Mouse (Mus musculus) right cerebral cortex, postnatal 10 days (tissue): ENCODE data around the gene Duxf3.
A peak's percentile ranks its signal among the peaks of the same experiment; 100 is the strongest.
"Not testable (repeated sequence)": the region's sequence is repeated elsewhere in the genome, so short reads cannot be mapped to it uniquely, and the experiment has no call there.

Experiments
- DNase-seq, 2 experiments: peaks; one replicate each; pipeline ENCODE4 v3.0.0; 2021; ENCODE audit warnings: low spot score in 2 of 2

The Duxf3 gene

GRCm38 (mm10) chr10:58223161-58223560, 9.3 kb downstream of the Duxf3 start:
- DNase-seq = not testable (repeated sequence)

- peak in 1 of 2 experiments; percentile 36 for DNase-seq
Measured at GRCm38 (mm10) chr10:58221571-58221970, 10.9 kb downstream of the Duxf3 start.

- DNase-seq = no peak
Measured at GRCm38 (mm10) chr10:58220726-58221125, 11.7 kb downstream of the Duxf3 start.

GRCm38 (mm10) chr10:58217366-58217765, 15.1 kb downstream of the Duxf3 start:
- DNase-seq = no peak

- no peak for DNase-seq
Measured at GRCm38 (mm10) chr10:58215353-58215752, 17.1 kb downstream of the Duxf3 start.

- DNase-seq = no peak
Measured at GRCm38 (mm10) chr10:58214934-58215333, 17.5 kb downstream of the Duxf3 start.

- DNase-seq = no peak
Measured at GRCm38 (mm10) chr10:58214497-58214896, 18.0 kb downstream of the Duxf3 start.

- DNase-seq = no peak
Measured at GRCm38 (mm10) chr10:58212230-58212629, 20.2 kb downstream of the Duxf3 start.

- DNase-seq = no peak
Measured at GRCm38 (mm10) chr10:58211213-58211612, 21.3 kb downstream of the Duxf3 start.

- no peak for DNase-seq
Measured at GRCm38 (mm10) chr10:58210514-58210913, 22.0 kb downstream of the Duxf3 start.

- DNase-seq = no peak
Measured at GRCm38 (mm10) chr10:58209710-58210467, 22.6 kb downstream of the Duxf3 start.

GRCm38 (mm10) chr10:58206639-58207404, 25.7 kb downstream of the Duxf3 start:
- no peak for DNase-seq

- no peak for DNase-seq
Measured at GRCm38 (mm10) chr10:58205986-58206385, 26.5 kb downstream of the Duxf3 start.
